Mouse (Mus musculus): Measurements from ENCODE around the gene Bri3. TPM values are rescaled to one million over a fixed set of nuclear protein-coding genes. Genes with fewer than 3 reads are reported as not detected.
A peak's percentile ranks its signal among the peaks of the same experiment; 100 is the strongest.

The Bri3 gene
- total and polyA plus RNA-seq, 3 experiments, result 21.6 to 40.5 TPM; not detected in 1

- Histone ChIP-seq H3K9me3 (replicated peaks; ENCODE audit: insufficient read depth, low read length) (no peaks in the 10 kb centered on the region), H3K27me3 (ENCODE audit: control insufficient read depth in 1 of 2, insufficient read depth in 2 of 2, low read length in 2 of 2) (no peaks in the 10 kb centered on the region), H3K27ac (ENCODE audit: control insufficient read depth, low read depth, low read length) (no peak overlapping the region), H3K4me3 (ENCODE audit: control insufficient read depth in 1 of 2, insufficient read depth in 1 of 2, low read depth in 2 of 2, low read length in 2 of 2) (no peak overlapping the region), H3K36me3 (ENCODE audit: control insufficient read depth in 1 of 2, insufficient read depth in 2 of 2, low read length in 2 of 2) (peaks cover 0 to 18% of the 10 kb centered on the region in 2 experiments; a peak in 2 of 4 replicates), H3K79me2 (ENCODE audit: control insufficient read depth, insufficient read depth, low read length, poor library complexity) (no peaks in the 10 kb centered on the region), H3K4me1 (ENCODE audit: control insufficient read depth in 1 of 2, insufficient read depth in 2 of 2, low read length in 2 of 2) (peaks cover 5 to 27% of the 10 kb centered on the region in 2 experiments; a peak in 3 of 4 replicates), H3K9ac (ENCODE audit: control insufficient read depth, low read depth, low read length, poor library complexity, severe bottlenecking) (no peak overlapping the region)
- TF ChIP-seq RCOR1 (IDR thresholded peaks at IDR 0.05; ENCODE audit: low read depth, low read length) (no peak), USF2 (IDR thresholded peaks at IDR 0.05; ENCODE audit: borderline replicate concordance in 1 of 2, insufficient read depth in 1 of 2, low read depth in 1 of 2, low read length in 2 of 2) (no peak), ZC3H11A (IDR thresholded peaks at IDR 0.05; ENCODE audit: low read depth, low read length) (no peak), SIN3A (IDR thresholded peaks at IDR 0.05; ENCODE audit: low read length) (no peak), ETS1 (IDR thresholded peaks at IDR 0.05; ENCODE audit: low read depth, low read length) (no peak), TBP (IDR thresholded peaks at IDR 0.05; ENCODE audit: low read depth, low read length) (no peak), MYB (IDR thresholded peaks at IDR 0.05; ENCODE audit: low read depth, low read length) (no peak)
- no peak for DNase-seq (ENCODE audit: low read depth, low spot score)
Observed at GRCm38 (mm10) chr5:144274904-144275303, 30.7 kb downstream of the Bri3 start.

- Histone ChIP-seq H3K36me3 (ENCODE audit: control insufficient read depth in 1 of 2, insufficient read depth in 2 of 2, low read length in 2 of 2) (peaks cover 0 to 3% of the 10 kb centered on the region in 2 experiments; a peak in 2 of 4 replicates), H3K27ac (ENCODE audit: control insufficient read depth, low read depth, low read length) (0 out of 2 replicates have a peak overlapping the region, but pooled peaks have one; percentile 13), H3K4me3 (ENCODE audit: control insufficient read depth in 1 of 2, insufficient read depth in 1 of 2, low read depth in 2 of 2, low read length in 2 of 2) (peak overlapping the region; percentile 19 to 43; a peak in 2 of 4 replicates), H3K9ac (ENCODE audit: control insufficient read depth, low read depth, low read length, poor library complexity, severe bottlenecking) (peak overlapping the region; percentile 48), H3K79me2 (ENCODE audit: control insufficient read depth, insufficient read depth, low read length, poor library complexity) (no peaks in the 10 kb centered on the region), H3K9me3 (replicated peaks; ENCODE audit: insufficient read depth, low read length) (no peaks in the 10 kb centered on the region), H3K27me3 (ENCODE audit: control insufficient read depth in 1 of 2, insufficient read depth in 2 of 2, low read length in 2 of 2) (no peaks in the 10 kb centered on the region), H3K4me1 (ENCODE audit: control insufficient read depth in 1 of 2, insufficient read depth in 2 of 2, low read length in 2 of 2) (peaks cover 5 to 8% of the 10 kb centered on the region in 2 experiments; a peak in 3 of 4 replicates)
- DNase-seq (ENCODE audit: low read depth, low spot score), result peak; percentile 81
- TF ChIP-seq ZC3H11A (IDR thresholded peaks at IDR 0.05; ENCODE audit: low read depth, low read length) (no peak), MAZ (IDR thresholded peaks at IDR 0.05; ENCODE audit: low read depth, low read length) (peak; percentile 37; the same call in 1 of the 2 replicates), EP300 (IDR thresholded peaks at IDR 0.05; ENCODE audit: low read depth in 1 of 2, low read length in 2 of 2) (peak in 1 of 2 experiments; percentile 42; a peak in 2 of 4 replicates), ZNF384 (IDR thresholded peaks at IDR 0.05; ENCODE audit: low read depth, low read length) (peak; percentile 43), RCOR1 (IDR thresholded peaks at IDR 0.05; ENCODE audit: low read depth, low read length) (0 out of 2 replicates have a peak, but pooled peaks have one; percentile 28), KAT2A (conservative IDR thresholded peaks at IDR 0.05; ENCODE audit: low read depth, low read length) (no peak), UBTF (IDR thresholded peaks at IDR 0.05; ENCODE audit: borderline replicate concordance, insufficient read depth, low read depth, low read length) (0 out of 2 replicates have a peak, but pooled peaks have one; percentile 61), JUND (IDR thresholded peaks at IDR 0.05; ENCODE audit: low read depth, low read length) (no peak), TCF12 (IDR thresholded peaks at IDR 0.05; ENCODE audit: low read depth, low read length) (no peak), TAL1 (IDR thresholded peaks at IDR 0.05; ENCODE audit: low read length) (no peak), NELFE (IDR thresholded peaks at IDR 0.05; ENCODE audit: low read depth, low read length) (no peak)
Observed at GRCm38 (mm10) chr5:144276898-144277630, 32.8 kb downstream of the Bri3 start.
